Comparison of ENCODE assay signal across 20 mouse cellular contexts in the genomic region with DNA sequence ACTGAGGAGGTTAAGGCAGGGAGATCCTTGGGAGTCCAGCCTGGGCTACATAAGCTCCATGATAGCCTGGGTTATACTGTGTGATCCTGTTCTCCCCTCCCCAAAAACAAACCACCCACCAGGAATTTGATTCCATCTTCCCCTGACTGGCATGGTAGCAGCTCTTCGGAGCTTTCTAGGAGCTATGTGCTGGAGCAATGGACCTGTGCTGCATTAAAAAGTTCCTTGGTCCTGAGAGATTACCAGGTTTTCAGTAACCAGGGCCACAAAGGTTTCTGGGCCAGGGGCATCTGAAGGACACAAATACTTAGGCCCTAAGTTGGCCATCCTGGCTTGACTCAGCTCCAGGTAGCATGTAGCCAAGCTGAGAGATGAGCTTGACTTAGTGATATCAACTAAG. TPM values are rescaled to one million over a fixed set of nuclear protein-coding genes. Genes with fewer than 3 reads are reported as not detected.
DNase-seq lines count a peak whose midpoint lies in the region; ATAC-seq and TF ChIP-seq lines count a peak whose summit lies in the region.
"Had no signal": no experiment of that assay in that cellular context is flagged by ENCODE, and none has a peak within 500 bp of the region (broad histone marks: within the 10 kb centered on the region; RNA-seq: fewer than 3 reads in every experiment).

No protein-coding gene starts in this region.

- no peaks in the 10 kb centered on the region for H3K27me3 ChIP-seq in heart, embryonic 12.5 days (replicated peaks)
- no peaks in the 10 kb centered on the region for H3K27me3 ChIP-seq in liver, adult 2 months (ENCODE audit: control insufficient read depth, insufficient read depth, low read length)
- no peaks in the 10 kb centered on the region for H3K27me3 ChIP-seq in liver, embryonic 12.5 days (replicated peaks)
- H3K27me3 ChIP-seq in intestine, embryonic 16.5 days (replicated peaks; ENCODE audit: control insufficient read depth, insufficient read depth, low read length): no peaks in the 10 kb centered on the region
- H3K27me3 ChIP-seq in hindbrain, embryonic 11.5 days (ENCODE audit: control insufficient read depth, insufficient read depth, low read length): no peaks in the 10 kb centered on the region
- H3K27me3 ChIP-seq: liver, embryonic 15.5 days; megakaryocyte, embryonic 14.5 days; neural tube, embryonic 12.5 days had no signal

- WGBS in heart, embryonic 12.5 days: 88% methylated on average over 1 of the region's 1 CpGs
- 93% methylated on average over 1 of the region's 1 CpGs for WGBS in liver, adult 2 months
- 90% methylated on average over 1 of the region's 1 CpGs for WGBS in liver, embryonic 12.5 days (ENCODE audit: insufficient replicate concordance)
- 93% methylated on average over 1 of the region's 1 CpGs for WGBS in intestine, embryonic 16.5 days
- 92% methylated on average over 1 of the region's 1 CpGs for WGBS in hindbrain, embryonic 11.5 days

- peak overlapping the region; percentile 100 for H3K27ac ChIP-seq in heart, embryonic 12.5 days (ENCODE audit: poor library complexity, severe bottlenecking)
- H3K27ac ChIP-seq in liver, adult 2 months (replicated peaks; ENCODE audit: insufficient read depth, low read depth, low read length): peak overlapping the region; percentile 44
- no peak overlapping the region for H3K27ac ChIP-seq in liver, embryonic 12.5 days
- H3K27ac ChIP-seq in brown adipose tissue, adult 24 weeks (replicated peaks; ENCODE audit: low read depth, low read length): peak overlapping the region; percentile 98
- H3K27ac ChIP-seq in intestine, embryonic 16.5 days (ENCODE audit: low read length): peak overlapping the region; percentile 85
- H3K27ac ChIP-seq in hindbrain, embryonic 11.5 days (ENCODE audit: low read depth, low read length): no peak overlapping the region
- H3K27ac ChIP-seq: hindbrain, postnatal 0 days; liver, embryonic 15.5 days; neural tube, embryonic 12.5 days had no signal

- H3K36me3 ChIP-seq in heart, embryonic 12.5 days: peaks cover 7% of the 10 kb centered on the region
- 0 out of 2 replicates have a peak, but pooled peaks cover 2% of the 10 kb centered on the region for H3K36me3 ChIP-seq in liver, adult 2 months (ENCODE audit: control insufficient read depth, insufficient read depth, low read length)
- H3K36me3 ChIP-seq in liver, embryonic 12.5 days: peaks cover 3% of the 10 kb centered on the region; the same call in 1 of the 2 replicates
- no peaks in the 10 kb centered on the region for H3K36me3 ChIP-seq in intestine, embryonic 16.5 days (ENCODE audit: control insufficient read depth, insufficient read depth, low read length)
- H3K36me3 ChIP-seq in hindbrain, embryonic 11.5 days (ENCODE audit: control insufficient read depth, insufficient read depth, low read length): no peaks in the 10 kb centered on the region
- H3K36me3 ChIP-seq: liver, embryonic 15.5 days; neural tube, embryonic 12.5 days had no signal

- no peak for TF ChIP-seq POLR2A in liver, adult 2 months (IDR thresholded peaks at IDR 0.05; ENCODE audit: extremely low read depth, insufficient read depth, low read length)

- H3K79me2 ChIP-seq in liver, adult 2 months (ENCODE audit: control insufficient read depth, insufficient read depth, low read length): peaks cover 41% of the 10 kb centered on the region; the same call in 1 of the 2 replicates

- no peak for ATAC-seq in heart, embryonic 12.5 days (ENCODE audit: insufficient number of reproducible peaks, low FRiP score)
- ATAC-seq in liver, embryonic 12.5 days: no peak
- ATAC-seq in intestine, embryonic 16.5 days: no peak
- ATAC-seq in hindbrain, embryonic 11.5 days (ENCODE audit: low FRiP score): no peak
- ATAC-seq: hindbrain, postnatal 0 days had no signal

- H3K4me1 ChIP-seq in heart, embryonic 12.5 days (replicated peaks): peaks cover 62% of the 10 kb centered on the region
- peaks cover 45% of the 10 kb centered on the region for H3K4me1 ChIP-seq in liver, adult 2 months (ENCODE audit: control insufficient read depth, insufficient read depth, low read length)
- H3K4me1 ChIP-seq in liver, embryonic 12.5 days: peaks cover 68% of the 10 kb centered on the region
- peaks cover 37% of the 10 kb centered on the region for H3K4me1 ChIP-seq in brown adipose tissue, adult 24 weeks (ENCODE audit: control insufficient read depth, insufficient read depth, insufficient read length, low read length)
- peaks cover 46% of the 10 kb centered on the region for H3K4me1 ChIP-seq in intestine, embryonic 16.5 days (ENCODE audit: control insufficient read depth, insufficient read depth, low read length)
- H3K4me1 ChIP-seq in hindbrain, embryonic 11.5 days (replicated peaks; ENCODE audit: control insufficient read depth, insufficient read depth, low read length): peaks cover 10% of the 10 kb centered on the region; the same call in 1 of the 2 replicates

- peak overlapping the region; percentile 68; the same call in 1 of the 2 replicates for H3K4me2 ChIP-seq in heart, embryonic 12.5 days
- no peak overlapping the region for H3K4me2 ChIP-seq in liver, embryonic 12.5 days
- H3K4me2 ChIP-seq in intestine, embryonic 16.5 days (ENCODE audit: low read depth, low read length): 0 out of 2 replicates have a peak overlapping the region, but pooled peaks have one; percentile 30
- H3K4me2 ChIP-seq in hindbrain, embryonic 11.5 days (replicated peaks; ENCODE audit: low read depth, low read length): no peak overlapping the region
- H3K4me2 ChIP-seq: liver, embryonic 15.5 days; neural tube, embryonic 12.5 days had no signal

- no peak overlapping the region; the same call in 1 of the 2 replicates for H3K9ac ChIP-seq in heart, embryonic 12.5 days
- H3K9ac ChIP-seq in liver, adult 2 months (ENCODE audit: low read depth, low read length): no peak overlapping the region
- no peak overlapping the region for H3K9ac ChIP-seq in liver, embryonic 12.5 days
- no peak overlapping the region for H3K9ac ChIP-seq in intestine, embryonic 16.5 days (ENCODE audit: low read depth, low read length)
- no peak overlapping the region for H3K9ac ChIP-seq in hindbrain, embryonic 11.5 days (ENCODE audit: low read depth, low read length)
- H3K9ac ChIP-seq: liver, embryonic 15.5 days; neural tube, embryonic 12.5 days had no signal

- H3K9me3 ChIP-seq in heart, embryonic 12.5 days (replicated peaks): no peaks in the 10 kb centered on the region
- no peaks in the 10 kb centered on the region for H3K9me3 ChIP-seq in liver, embryonic 12.5 days (replicated peaks)
- H3K9me3 ChIP-seq in intestine, embryonic 16.5 days (ENCODE audit: control insufficient read depth, low read length): no peaks in the 10 kb centered on the region
- H3K9me3 ChIP-seq in hindbrain, embryonic 11.5 days (ENCODE audit: control insufficient read depth, low read length): no peaks in the 10 kb centered on the region
- H3K9me3 ChIP-seq: embryonic facial prominence, embryonic 10.5 days; limb, embryonic 10.5 days; liver, embryonic 15.5 days; megakaryocyte, embryonic 14.5 days; neural tube, embryonic 12.5 days had no signal

- no peak overlapping the region for H3K4me3 ChIP-seq in heart, embryonic 12.5 days
- H3K4me3 ChIP-seq in liver, adult 2 months (ENCODE audit: insufficient read depth, low read depth, low read length): no peak overlapping the region
- H3K4me3 ChIP-seq in liver, embryonic 12.5 days: no peak overlapping the region
- no peak overlapping the region for H3K4me3 ChIP-seq in brown adipose tissue, adult 24 weeks (ENCODE audit: insufficient read depth, low read depth, low read length)
- no peak overlapping the region for H3K4me3 ChIP-seq in intestine, embryonic 16.5 days (ENCODE audit: low read length)
- H3K4me3 ChIP-seq in hindbrain, embryonic 11.5 days (ENCODE audit: low read depth, low read length): no peak overlapping the region
- H3K4me3 ChIP-seq: embryonic facial prominence, embryonic 10.5 days; erythroblast, embryonic 14.5 days; limb, embryonic 10.5 days; liver, embryonic 15.5 days; megakaryocyte, embryonic 14.5 days; neural tube, embryonic 12.5 days had no signal

- DNase-seq in heart, adult 9 months (ENCODE audit: low spot score in 2 of 2): no peak
- no peak for DNase-seq in liver, adult 2 months (ENCODE audit: extremely low read depth, low read depth, low spot score)
- no peak for DNase-seq in hindbrain, embryonic 11.5 days (ENCODE audit: low spot score)
- DNase-seq in frontal cortex, postnatal 14 days (ENCODE audit: low spot score in 2 of 2): no peak
- DNase-seq: cerebellum, adult 11 months; cerebellum, postnatal 36 days; kidney, postnatal 25 days; right cerebral cortex, postnatal 25 days had no signal

- no peak for TF ChIP-seq CTCF in liver, adult 2 months (IDR thresholded peaks at IDR 0.05; ENCODE audit: low read depth, low read length)

RNA-seq across cellular contexts. Expression of gene Ctnnd1, which starts 18.6 kb away (rescaled TPM):
- 105 and 109 TPM in 2 replicates for polyA plus RNA-seq in heart, embryonic 12.5 days (2016; fragmentation: Nextera tagmentation; extraction: Ambion mirVana)
- 47.4 and 53.2 TPM in 2 replicates for total RNA-seq in liver, adult 2 months (2014; rRNA removed)
- polyA plus RNA-seq in liver, adult 2 months (2012; rRNA removed): 29.7 and 31.4 TPM in 2 replicates
- 18.6 and 20.5 TPM in 2 replicates for polyA plus RNA-seq in liver, embryonic 12.5 days (2016; fragmentation: Nextera tagmentation; extraction: Ambion mirVana)
- polyA plus RNA-seq in brown adipose tissue, adult 24 weeks (2012; ENCODE audit: insufficient read depth, insufficient read length, missing spikeins): 32.5 and 35.3 TPM in 2 replicates
- 57.2 and 64.1 TPM in 2 replicates for polyA plus RNA-seq in intestine, embryonic 16.5 days (2015; fragmentation: Nextera tagmentation; extraction: Ambion mirVana)
- polyA plus RNA-seq in hindbrain, embryonic 11.5 days (2014; fragmentation: Nextera tagmentation; extraction: Ambion mirVana): 37.3 and 44.7 TPM in 2 replicates

RNA-seq across cellular contexts. Expression of gene Btbd18, which starts 26.9 kb away (rescaled TPM):
- polyA plus RNA-seq in heart, embryonic 12.5 days (2016; fragmentation: Nextera tagmentation; extraction: Ambion mirVana): 0.10 TPM in 2 replicates
- 0.07 TPM in 1 of 2 replicates, not detected in the other for total RNA-seq in liver, adult 2 months (2014; rRNA removed)
- polyA plus RNA-seq in liver, adult 2 months (2012; rRNA removed): not detected in 2 replicates
- 0.04 and 0.10 TPM in 2 replicates for polyA plus RNA-seq in liver, embryonic 12.5 days (2016; fragmentation: Nextera tagmentation; extraction: Ambion mirVana)
- polyA plus RNA-seq in brown adipose tissue, adult 24 weeks (2012; ENCODE audit: insufficient read depth, insufficient read length, missing spikeins): not detected in 2 replicates
- polyA plus RNA-seq in intestine, embryonic 16.5 days (2015; fragmentation: Nextera tagmentation; extraction: Ambion mirVana): 0.07 and 0.12 TPM in 2 replicates
- 0.20 and 0.27 TPM in 2 replicates for polyA plus RNA-seq in hindbrain, embryonic 11.5 days (2014; fragmentation: Nextera tagmentation; extraction: Ambion mirVana)
- total RNA-seq: hindbrain, postnatal 0 days had no signal
- polyA plus RNA-seq: erythroblast, embryonic 14.5 days had no signal

RNA-seq across cellular contexts. Expression of gene Selenoh, which starts 38.6 kb away (rescaled TPM):
- polyA plus RNA-seq in heart, embryonic 12.5 days (2016; fragmentation: Nextera tagmentation; extraction: Ambion mirVana): 279 and 282 TPM in 2 replicates
- 19.2 and 27.3 TPM in 2 replicates for total RNA-seq in liver, adult 2 months (2014; rRNA removed)
- 18.8 and 19.6 TPM in 2 replicates for polyA plus RNA-seq in liver, adult 2 months (2012; rRNA removed)
- polyA plus RNA-seq in liver, embryonic 12.5 days (2016; fragmentation: Nextera tagmentation; extraction: Ambion mirVana): 163 and 165 TPM in 2 replicates
- polyA plus RNA-seq in brown adipose tissue, adult 24 weeks (2012; ENCODE audit: insufficient read depth, insufficient read length, missing spikeins): 27.5 and 33.4 TPM in 2 replicates
- polyA plus RNA-seq in intestine, embryonic 16.5 days (2015; fragmentation: Nextera tagmentation; extraction: Ambion mirVana): 184 and 206 TPM in 2 replicates
- polyA plus RNA-seq in hindbrain, embryonic 11.5 days (2014; fragmentation: Nextera tagmentation; extraction: Ambion mirVana): 396 and 408 TPM in 2 replicates

RNA-seq across cellular contexts. Expression of gene Gm28635, which starts 45.8 kb away (rescaled TPM):
- not detected in 2 replicates for polyA plus RNA-seq in heart, embryonic 12.5 days (2016; fragmentation: Nextera tagmentation; extraction: Ambion mirVana)
- total RNA-seq in liver, adult 2 months (2014; rRNA removed): not detected in 2 replicates
- polyA plus RNA-seq in liver, adult 2 months (2012; rRNA removed): not detected in 2 replicates
- polyA plus RNA-seq in liver, embryonic 12.5 days (2016; fragmentation: Nextera tagmentation; extraction: Ambion mirVana): not detected in 2 replicates
- polyA plus RNA-seq in brown adipose tissue, adult 24 weeks (2012; ENCODE audit: insufficient read depth, insufficient read length, missing spikeins): not detected in 2 replicates
- not detected in 2 replicates for polyA plus RNA-seq in intestine, embryonic 16.5 days (2015; fragmentation: Nextera tagmentation; extraction: Ambion mirVana)
- polyA plus RNA-seq in hindbrain, embryonic 11.5 days (2014; fragmentation: Nextera tagmentation; extraction: Ambion mirVana): not detected in 2 replicates
- total RNA-seq: hindbrain, postnatal 0 days had no signal
- polyA plus RNA-seq: C2C12; embryonic facial prominence, embryonic 10.5 days; erythroblast, embryonic 14.5 days; hindbrain, postnatal 0 days; limb, embryonic 10.5 days; liver, embryonic 15.5 days; neural tube, embryonic 12.5 days had no signal

RNA-seq across cellular contexts. Expression of gene Med19, which starts 46.2 kb away (rescaled TPM):
- 28.8 and 30.3 TPM in 2 replicates for polyA plus RNA-seq in heart, embryonic 12.5 days (2016; fragmentation: Nextera tagmentation; extraction: Ambion mirVana)
- total RNA-seq in liver, adult 2 months (2014; rRNA removed): 7.9 and 9.3 TPM in 2 replicates
- 5.5 and 5.6 TPM in 2 replicates for polyA plus RNA-seq in liver, adult 2 months (2012; rRNA removed)
- 27.2 and 28.1 TPM in 2 replicates for polyA plus RNA-seq in liver, embryonic 12.5 days (2016; fragmentation: Nextera tagmentation; extraction: Ambion mirVana)
- 11.5 and 13.0 TPM in 2 replicates for polyA plus RNA-seq in brown adipose tissue, adult 24 weeks (2012; ENCODE audit: insufficient read depth, insufficient read length, missing spikeins)
- 29.0 and 31.6 TPM in 2 replicates for polyA plus RNA-seq in intestine, embryonic 16.5 days (2015; fragmentation: Nextera tagmentation; extraction: Ambion mirVana)
- 65.2 and 66.3 TPM in 2 replicates for polyA plus RNA-seq in hindbrain, embryonic 11.5 days (2014; fragmentation: Nextera tagmentation; extraction: Ambion mirVana)

Comparison
In these comparisons a context has a peak if more than half of its experiments do, and no peak if none do; other contexts are left out.
1. H3K27ac ChIP-seq: peak in heart, embryonic 12.5 days (single experiment), liver, adult 2 months (single experiment), brown adipose tissue, adult 24 weeks (single experiment) and intestine, embryonic 16.5 days (single experiment); none in liver, embryonic 12.5 days (single experiment) and hindbrain, embryonic 11.5 days (single experiment).
2. H3K4me2 ChIP-seq: peak in heart, embryonic 12.5 days (single experiment) and intestine, embryonic 16.5 days (single experiment); none in liver, embryonic 12.5 days (single experiment) and hindbrain, embryonic 11.5 days (single experiment).